Mouse (Mus musculus) naive thymus-derived CD4-positive, alpha-beta T cell, adult 2 months (primary cell): ENCODE results near the gene Fam189a2.

Experiments used
- DNase-seq: peaks from one replicate; pipeline ENCODE4 v3.0.0-alpha.2; 2011; ENCODE audit warnings: low read depth

Fam189a2 gene

GRCm38 (mm10) chr19:24024667-24025066 lies 6.2 kb downstream of the Fam189a2 start:
- no peak for DNase-seq

GRCm38 (mm10) chr19:24024131-24024530 lies 6.7 kb downstream of the Fam189a2 start:
- no peak for DNase-seq

GRCm38 (mm10) chr19:24023351-24023750 lies 7.5 kb downstream of the Fam189a2 start:
- DNase-seq: no peak

GRCm38 (mm10) chr19:24022771-24023170 lies 8.0 kb downstream of the Fam189a2 start:
- DNase-seq: no peak

GRCm38 (mm10) chr19:24022301-24022700 lies 8.5 kb downstream of the Fam189a2 start:
- no peak for DNase-seq

- no peak for DNase-seq
Observed at GRCm38 (mm10) chr19:24020736-24021135, 10.1 kb downstream of the Fam189a2 start.

GRCm38 (mm10) chr19:24019609-24020008 lies 11.2 kb downstream of the Fam189a2 start:
- DNase-seq: no peak

- DNase-seq: no peak
Observed at GRCm38 (mm10) chr19:24018396-24018795, 12.4 kb downstream of the Fam189a2 start.

GRCm38 (mm10) chr19:24017892-24018291 lies 12.9 kb downstream of the Fam189a2 start:
- no peak for DNase-seq

GRCm38 (mm10) chr19:24017427-24017826 lies 13.4 kb downstream of the Fam189a2 start:
- DNase-seq: no peak

- DNase-seq: no peak
Observed at GRCm38 (mm10) chr19:24016706-24017386, 14.0 kb downstream of the Fam189a2 start.

- no peak for DNase-seq
Observed at GRCm38 (mm10) chr19:24013241-24013640, 17.6 kb downstream of the Fam189a2 start.

- DNase-seq: no peak
Observed at GRCm38 (mm10) chr19:24012479-24012878, 18.3 kb downstream of the Fam189a2 start.

- no peak for DNase-seq
Observed at GRCm38 (mm10) chr19:24007638-24008360, 23.0 kb downstream of the Fam189a2 start.

- DNase-seq: no peak
Observed at GRCm38 (mm10) chr19:24007002-24007637, 23.7 kb downstream of the Fam189a2 start.

GRCm38 (mm10) chr19:23995766-23996399 lies 34.9 kb downstream of the Fam189a2 start:
- no peak for DNase-seq

GRCm38 (mm10) chr19:23988166-23988565 lies 42.7 kb downstream of the Fam189a2 start:
- DNase-seq: no peak

- no peak for DNase-seq
Observed at GRCm38 (mm10) chr19:23987291-23987690, 43.5 kb downstream of the Fam189a2 start.

- no peak for DNase-seq
Observed at GRCm38 (mm10) chr19:23984186-23984585, 46.6 kb downstream of the Fam189a2 start.

- DNase-seq: no peak
Observed at GRCm38 (mm10) chr19:23980598-23980997, 50.2 kb downstream of the Fam189a2 start.

GRCm38 (mm10) chr19:23977901-23978443 lies 52.8 kb downstream of the Fam189a2 start:
- no peak for DNase-seq
